Mouse (Mus musculus) liver, adult (tissue): Measurements from ENCODE around the gene Vmn1r229.

Source experiments
- GATA4 ChIP-seq: IDR thresholded peaks from 2 replicates; pipeline ENCODE4 v1.6.1; 2014; ENCODE audit warnings: mild to moderate bottlenecking, low read length; ENCODE audit not compliant: insufficient replicate concordance

Vmn1r229 gene

GRCm38 (mm10) chr17:20811255-20811654 is at the start of gene Vmn1r229:
Vmn1r229 (plus strand) TSS chr17:20811555.
- TF ChIP-seq GATA4: no peak

- no peak for TF ChIP-seq GATA4
These were observed 25.3 kb upstream of the Vmn1r229 start, which contains the start of gene Vmn1r228 for GRCm38 (mm10) chr17:20786057-20786456. Vmn1r228 (minus strand) TSS chr17:20786157.

- TF ChIP-seq GATA4: no peak
These were observed 28.8 kb downstream of the Vmn1r229 start, which contains the start of gene Vmn1r230 for GRCm38 (mm10) chr17:20840144-20840543. Vmn1r230 (plus strand) TSS chr17:20840444.
